In genomic region chr2:130293486-130293885, GRCm38 (mm10) we compare ENCODE assay signal across 9 mouse cellular contexts. TPM values are rescaled to one million over a fixed set of nuclear protein-coding genes. Genes with fewer than 3 reads are reported as not detected.
A peak's percentile ranks its signal among the peaks of the same experiment; 100 is the strongest.
DNase-seq lines count a peak whose midpoint lies in the region; ATAC-seq and TF ChIP-seq lines count a peak whose summit lies in the region.
"Had no signal": no experiment of that assay in that cellular context is flagged by ENCODE, and none has a peak within 500 bp of the region (broad histone marks: within the 10 kb centered on the region; RNA-seq: fewer than 3 reads in every experiment).

No protein-coding gene starts in this region.

- DNase-seq in hindbrain, embryonic 11.5 days (ENCODE audit: low spot score), result peak; percentile 58
- DNase-seq in MEL (ENCODE audit: low read depth, low spot score), result peak; percentile 91
- DNase-seq in embryonic facial prominence, embryonic 11.5 days (ENCODE audit: low spot score), result peak; percentile 45
- no peak for DNase-seq in thymus, postnatal 36 days
- DNase-seq in urinary bladder, postnatal 14 days (ENCODE audit: low spot score), result no peak
- no peak for DNase-seq in cerebellum, adult 9-11 months
- DNase-seq: left cerebral cortex, postnatal 4 days had no signal

- H3K4me2 ChIP-seq in hindbrain, embryonic 11.5 days (replicated peaks; ENCODE audit: low read depth, low read length), result 0 out of 2 replicates have a peak overlapping the region, but pooled peaks have one; percentile 5
- H3K4me2 ChIP-seq in hindbrain, embryonic 16.5 days (ENCODE audit: low read length), result no peak overlapping the region
- H3K4me2 ChIP-seq in embryonic facial prominence, embryonic 11.5 days (ENCODE audit: low read depth, low read length), result no peak overlapping the region

- no peak for TF ChIP-seq RAD21 in MEL (IDR thresholded peaks at IDR 0.05; ENCODE audit: low read depth, low read length)

- peak in 1 of 2 experiments; percentile 49; a peak in 1 of 4 replicates for TF ChIP-seq POLR2A in MEL (IDR thresholded peaks at IDR 0.05; ENCODE audit: control insufficient read depth in 1 of 2, insufficient read depth in 1 of 2, low read depth in 1 of 2, low read length in 2 of 2, poor library complexity in 1 of 2)

- TF ChIP-seq EP300 in MEL (IDR thresholded peaks at IDR 0.05; ENCODE audit: low read depth in 1 of 2, low read length in 2 of 2), result no peak

- H3K27me3 ChIP-seq in hindbrain, embryonic 11.5 days (ENCODE audit: control insufficient read depth, insufficient read depth, low read length), result peaks cover 13% of the 10 kb centered on the region
- no peaks in the 10 kb centered on the region for H3K27me3 ChIP-seq in hindbrain, embryonic 16.5 days (replicated peaks; ENCODE audit: control insufficient read depth, insufficient read depth, low read length)
- H3K27me3 ChIP-seq in MEL (ENCODE audit: control insufficient read depth in 1 of 2, insufficient read depth in 2 of 2, low read length in 2 of 2), result no peaks in the 10 kb centered on the region
- peaks cover 6% of the 10 kb centered on the region; the same call in 1 of the 2 replicates for H3K27me3 ChIP-seq in embryonic facial prominence, embryonic 11.5 days (ENCODE audit: control insufficient read depth, insufficient read depth, low read length)

- H3K9me3 ChIP-seq in hindbrain, embryonic 11.5 days (ENCODE audit: control insufficient read depth, low read length), result no peaks in the 10 kb centered on the region
- H3K9me3 ChIP-seq in hindbrain, embryonic 16.5 days (ENCODE audit: control insufficient read depth, low read length), result no peaks in the 10 kb centered on the region
- no peaks in the 10 kb centered on the region for H3K9me3 ChIP-seq in MEL (replicated peaks; ENCODE audit: insufficient read depth, low read length)
- no peaks in the 10 kb centered on the region for H3K9me3 ChIP-seq in embryonic facial prominence, embryonic 11.5 days (replicated peaks; ENCODE audit: control insufficient read depth, low read length)

- no peak overlapping the region for H3K4me3 ChIP-seq in hindbrain, embryonic 11.5 days (ENCODE audit: low read depth, low read length)
- H3K4me3 ChIP-seq in hindbrain, embryonic 16.5 days (ENCODE audit: low read length), result no peak overlapping the region
- peak overlapping the region; percentile 17 to 36; a peak in 3 of 4 replicates for H3K4me3 ChIP-seq in MEL (ENCODE audit: control insufficient read depth in 1 of 2, insufficient read depth in 1 of 2, low read depth in 2 of 2, low read length in 2 of 2)
- no peak overlapping the region for H3K4me3 ChIP-seq in embryonic facial prominence, embryonic 11.5 days (ENCODE audit: low read depth, low read length)

- no peak overlapping the region for H3K9ac ChIP-seq in hindbrain, embryonic 11.5 days (ENCODE audit: low read depth, low read length)
- H3K9ac ChIP-seq in hindbrain, embryonic 16.5 days (ENCODE audit: low read depth, low read length), result no peak overlapping the region
- peak overlapping the region; percentile 16 for H3K9ac ChIP-seq in MEL (ENCODE audit: control insufficient read depth, low read depth, low read length, poor library complexity, severe bottlenecking)
- no peak overlapping the region for H3K9ac ChIP-seq in embryonic facial prominence, embryonic 11.5 days (replicated peaks; ENCODE audit: low read length)

- ATAC-seq in hindbrain, embryonic 11.5 days (ENCODE audit: low FRiP score), result peak; percentile 66
- no peak for ATAC-seq in hindbrain, embryonic 16.5 days
- ATAC-seq in embryonic facial prominence, embryonic 11.5 days (replicated peaks; ENCODE audit: insufficient number of reproducible peaks, low FRiP score, low TSS enrichment, low read depth), result peak; percentile 51; the same call in 1 of the 2 replicates
- 0 out of 2 replicates have a peak, but pooled peaks have one; percentile 19 for ATAC-seq in megakaryocyte, adult 5-6 weeks (ENCODE audit: poor library complexity, severe bottlenecking)

- no peak for TF ChIP-seq CTCF in MEL (IDR thresholded peaks at IDR 0.05 in 2 of 3, conservative IDR thresholded peaks at IDR 0.05 in 1 of 3; ENCODE audit: control insufficient read depth in 1 of 3, insufficient read depth in 1 of 3, low read depth in 2 of 3, low read length in 3 of 3, poor library complexity in 1 of 3, severe bottlenecking in 1 of 3)

- H3K4me1 ChIP-seq in hindbrain, embryonic 11.5 days (replicated peaks; ENCODE audit: control insufficient read depth, insufficient read depth, low read length), result peaks cover 8% of the 10 kb centered on the region
- peaks cover 22% of the 10 kb centered on the region for H3K4me1 ChIP-seq in hindbrain, embryonic 16.5 days (ENCODE audit: control insufficient read depth, insufficient read depth, low read depth, low read length)
- peaks cover 6 to 17% of the 10 kb centered on the region in 2 experiments; a peak in 3 of 4 replicates for H3K4me1 ChIP-seq in MEL (ENCODE audit: control insufficient read depth in 1 of 2, insufficient read depth in 2 of 2, low read length in 2 of 2)
- H3K4me1 ChIP-seq in embryonic facial prominence, embryonic 11.5 days (ENCODE audit: control insufficient read depth, insufficient read depth, low read length), result peaks cover 4% of the 10 kb centered on the region; the same call in 1 of the 2 replicates

- 6% methylated on average over 4 of the region's 4 CpGs for WGBS in hindbrain, embryonic 11.5 days
- 3% methylated on average over 4 of the region's 4 CpGs for WGBS in hindbrain, embryonic 16.5 days
- WGBS in embryonic facial prominence, embryonic 11.5 days, result 3% methylated on average over 4 of the region's 4 CpGs

- H3K27ac ChIP-seq in hindbrain, embryonic 11.5 days (ENCODE audit: low read depth, low read length), result no peak overlapping the region
- H3K27ac ChIP-seq in hindbrain, embryonic 16.5 days (ENCODE audit: low read depth, low read length), result no peak overlapping the region
- H3K27ac ChIP-seq in MEL (ENCODE audit: control insufficient read depth, low read depth, low read length), result peak overlapping the region; percentile 22
- H3K27ac ChIP-seq in embryonic facial prominence, embryonic 11.5 days (replicated peaks; ENCODE audit: low read depth, low read length), result no peak overlapping the region

- H3K36me3 ChIP-seq in hindbrain, embryonic 11.5 days (ENCODE audit: control insufficient read depth, insufficient read depth, low read length), result no peaks in the 10 kb centered on the region
- H3K36me3 ChIP-seq in hindbrain, embryonic 16.5 days (ENCODE audit: control insufficient read depth, insufficient read depth, low read length), result no peaks in the 10 kb centered on the region
- H3K36me3 ChIP-seq in MEL (ENCODE audit: control insufficient read depth in 1 of 2, insufficient read depth in 2 of 2, low read length in 2 of 2), result peaks cover 0 to 9% of the 10 kb centered on the region in 2 experiments; a peak in 2 of 4 replicates
- H3K36me3 ChIP-seq in embryonic facial prominence, embryonic 11.5 days (replicated peaks; ENCODE audit: control insufficient read depth, insufficient read depth, low read depth, low read length), result no peaks in the 10 kb centered on the region

- no peaks in the 10 kb centered on the region for H3K79me2 ChIP-seq in MEL (ENCODE audit: control insufficient read depth, insufficient read depth, low read length, poor library complexity)

TF ChIP-seq in MEL, 35 proteins besides CTCF, POLR2A, EP300 and RAD21:
- TF ChIP-seq JUND (IDR thresholded peaks at IDR 0.05; ENCODE audit: low read depth, low read length) (no peak), SIN3A (IDR thresholded peaks at IDR 0.05; ENCODE audit: low read length) (0 out of 2 replicates have a peak, but pooled peaks have one; percentile 9), KAT2A (conservative IDR thresholded peaks at IDR 0.05; ENCODE audit: low read depth, low read length) (no peak), MXI1 (IDR thresholded peaks at IDR 0.05; ENCODE audit: low read depth, low read length) (peak; percentile 44; the same call in 1 of the 2 replicates), MAX (IDR thresholded peaks at IDR 0.05; ENCODE audit: low read length) (peak; percentile 49; the same call in 1 of the 2 replicates), TBP (IDR thresholded peaks at IDR 0.05; ENCODE audit: low read depth, low read length) (peak; percentile 65), UBTF (IDR thresholded peaks at IDR 0.05; ENCODE audit: borderline replicate concordance, insufficient read depth, low read depth, low read length) (no peak), GATA1 (IDR thresholded peaks at IDR 0.05; ENCODE audit: low read depth, low read length) (peak; percentile 57)

RNA-seq across cellular contexts. Expression of gene Ebf4, which starts 1.5 kb away (rescaled TPM):
- 1.1 and 1.2 TPM in 2 replicates for polyA plus RNA-seq in hindbrain, embryonic 11.5 days (2014; fragmentation: Nextera tagmentation; extraction: Ambion mirVana)
- 3.6 and 4.1 TPM in 2 replicates for polyA plus RNA-seq in hindbrain, embryonic 16.5 days (2015; fragmentation: Nextera tagmentation; extraction: Ambion mirVana)
- 0.12 and 0.13 TPM in 2 replicates for total RNA-seq in MEL (2012; rRNA removed)
- polyA plus RNA-seq in MEL (2012; ENCODE audit: insufficient read depth in 1 of 2, insufficient read length in 2 of 2, low read depth in 1 of 2, low replicate concordance in 2 of 2, missing spikeins in 1 of 2), result under 1 TPM in 1 of 2 experiments, not detected in 1; 0.72 TPM
- 1.3 and 1.4 TPM in 2 replicates for polyA plus RNA-seq in embryonic facial prominence, embryonic 11.5 days (2014; fragmentation: Nextera tagmentation; extraction: Ambion mirVana)
- not detected in 2 replicates for total RNA-seq in megakaryocyte, adult 5-6 weeks (2015)
- not detected in 2 replicates for total RNA-seq in megakaryocyte, adult 5-6 weeks (2017)

RNA-seq across cellular contexts. Expression of gene Idh3b, which starts 9.1 kb away (rescaled TPM):
- 141 and 147 TPM in 2 replicates for polyA plus RNA-seq in hindbrain, embryonic 11.5 days (2014; fragmentation: Nextera tagmentation; extraction: Ambion mirVana)
- 201 and 222 TPM in 2 replicates for polyA plus RNA-seq in hindbrain, embryonic 16.5 days (2015; fragmentation: Nextera tagmentation; extraction: Ambion mirVana)
- total RNA-seq in MEL (2012; rRNA removed), result 205 and 210 TPM in 2 replicates
- polyA plus RNA-seq in MEL (2012; ENCODE audit: insufficient read depth in 1 of 2, insufficient read length in 2 of 2, low read depth in 1 of 2, low replicate concordance in 2 of 2, missing spikeins in 1 of 2), result 1,000 to 10,000 TPM in 1 of 2 experiments, 100 to 1,000 TPM in 1; 551 to 1,030 TPM
- polyA plus RNA-seq in embryonic facial prominence, embryonic 11.5 days (2014; fragmentation: Nextera tagmentation; extraction: Ambion mirVana), result 145 and 160 TPM in 2 replicates
- 132 and 136 TPM in 2 replicates for total RNA-seq in megakaryocyte, adult 5-6 weeks (2015)
- 85.6 and 92.9 TPM in 2 replicates for total RNA-seq in megakaryocyte, adult 5-6 weeks (2017)

RNA-seq across cellular contexts. Expression of gene Nop56, which starts 19.3 kb away (rescaled TPM):
- polyA plus RNA-seq in hindbrain, embryonic 11.5 days (2014; fragmentation: Nextera tagmentation; extraction: Ambion mirVana), result 297 and 331 TPM in 2 replicates
- 241 and 259 TPM in 2 replicates for polyA plus RNA-seq in hindbrain, embryonic 16.5 days (2015; fragmentation: Nextera tagmentation; extraction: Ambion mirVana)
- total RNA-seq in MEL (2012; rRNA removed), result 425 and 556 TPM in 2 replicates
- polyA plus RNA-seq in MEL (2012; ENCODE audit: insufficient read depth in 1 of 2, insufficient read length in 2 of 2, low read depth in 1 of 2, low replicate concordance in 2 of 2, missing spikeins in 1 of 2), result 1,000 to 10,000 TPM in 1 of 2 experiments, 100 to 1,000 TPM in 1; 594 to 1,867 TPM
- polyA plus RNA-seq in embryonic facial prominence, embryonic 11.5 days (2014; fragmentation: Nextera tagmentation; extraction: Ambion mirVana), result 356 and 411 TPM in 2 replicates
- 104 and 111 TPM in 2 replicates for total RNA-seq in megakaryocyte, adult 5-6 weeks (2015)
- total RNA-seq in megakaryocyte, adult 5-6 weeks (2017), result 138 and 139 TPM in 2 replicates

Comparison
In these comparisons a context has a peak if more than half of its experiments do, and no peak if none do; other contexts are left out.
1. DNase-seq: peak in hindbrain, embryonic 11.5 days (single experiment), MEL (single experiment) and embryonic facial prominence, embryonic 11.5 days (single experiment); none in thymus, postnatal 36 days (0 of 2), urinary bladder, postnatal 14 days (single experiment) and cerebellum, adult 9-11 months (single experiment).
2. H3K4me3 ChIP-seq: peak in MEL (2 of 2); none in hindbrain, embryonic 11.5 days (single experiment), hindbrain, embryonic 16.5 days (single experiment) and embryonic facial prominence, embryonic 11.5 days (single experiment).